In genomic region chr12:80377604-80378003, GRCm38 (mm10) we compare ENCODE assay signal across 8 mouse cellular contexts. TPM values are rescaled to one million over a fixed set of nuclear protein-coding genes. Genes with fewer than 3 reads are reported as not detected.
DNase-seq lines count a peak whose midpoint lies in the region; ATAC-seq lines count a peak whose summit lies in the region.

No protein-coding gene starts in this region.

- 50% methylated on average over 1 of the region's 1 CpGs for WGBS in limb, embryonic 11.5 days
- 44% methylated on average over 1 of the region's 1 CpGs for WGBS in limb, embryonic 10.5 days
- WGBS in neural tube, embryonic 11.5 days, result 76% methylated on average over 1 of the region's 1 CpGs

- no peaks in the 10 kb centered on the region; the same call in 1 of the 2 replicates for H3K36me3 ChIP-seq in limb, embryonic 11.5 days (ENCODE audit: control insufficient read depth, insufficient read depth, low read length)
- peaks cover 81% of the 10 kb centered on the region for H3K36me3 ChIP-seq in limb, embryonic 10.5 days
- peaks cover 5% of the 10 kb centered on the region; the same call in 1 of the 2 replicates for H3K36me3 ChIP-seq in neural tube, embryonic 11.5 days (ENCODE audit: control insufficient read depth, insufficient read depth, low read length)

- DNase-seq in CD4-positive, CD25-positive, alpha-beta regulatory T cell, adult 2 months (ENCODE audit: low read depth, low spot score), result peak; percentile 61
- DNase-seq in limb, embryonic 11.5 days (ENCODE audit: low spot score), result peak; percentile 47
- no peak for DNase-seq in limb, embryonic 10.5 days (ENCODE audit: low spot score)
- peak; percentile 71 for DNase-seq in embryo, embryonic 11 days
- DNase-seq in neural tube, embryonic 11.5 days (ENCODE audit: low spot score), result peak; percentile 40
- DNase-seq in adrenal gland, postnatal 4 days (ENCODE audit: low spot score in 2 of 2), result no peak
- no peak for DNase-seq in natural killer cell, adult 2 months (ENCODE audit: low spot score in 2 of 2)

- no peak for ATAC-seq in CD4-positive, CD25-positive, alpha-beta regulatory T cell, adult 4 months
- no peak for ATAC-seq in limb, embryonic 11.5 days (ENCODE audit: insufficient number of reproducible peaks, low FRiP score, low TSS enrichment, low read depth)
- no peak for ATAC-seq in neural tube, embryonic 11.5 days (ENCODE audit: insufficient read depth, low FRiP score, low TSS enrichment)

- H3K9ac ChIP-seq in limb, embryonic 11.5 days (ENCODE audit: low read length), result no peak overlapping the region
- no peak overlapping the region for H3K9ac ChIP-seq in neural tube, embryonic 11.5 days (ENCODE audit: low read length)

- H3K27me3 ChIP-seq in limb, embryonic 11.5 days (ENCODE audit: control insufficient read depth, insufficient read depth, low read length), result no peaks in the 10 kb centered on the region
- H3K27me3 ChIP-seq in limb, embryonic 10.5 days (ENCODE audit: low read depth, poor library complexity, severe bottlenecking), result no peaks in the 10 kb centered on the region
- no peaks in the 10 kb centered on the region for H3K27me3 ChIP-seq in neural tube, embryonic 11.5 days (ENCODE audit: control insufficient read depth, insufficient read depth, low read length)

- no peaks in the 10 kb centered on the region for H3K9me3 ChIP-seq in limb, embryonic 11.5 days (ENCODE audit: control insufficient read depth, low read length)
- H3K9me3 ChIP-seq in limb, embryonic 10.5 days (replicated peaks), result no peaks in the 10 kb centered on the region
- H3K9me3 ChIP-seq in neural tube, embryonic 11.5 days (ENCODE audit: control insufficient read depth, low read length), result no peaks in the 10 kb centered on the region

- H3K4me2 ChIP-seq in limb, embryonic 11.5 days (ENCODE audit: low read depth, severe bottlenecking), result no peak overlapping the region
- no peak overlapping the region for H3K4me2 ChIP-seq in neural tube, embryonic 11.5 days (ENCODE audit: low read depth)

- no peak overlapping the region for H3K27ac ChIP-seq in limb, embryonic 11.5 days (replicated peaks; ENCODE audit: low read depth, low read length)
- no peak overlapping the region for H3K27ac ChIP-seq in limb, embryonic 10.5 days
- no peak overlapping the region for H3K27ac ChIP-seq in neural tube, embryonic 11.5 days (ENCODE audit: low read depth, low read length)

- no peak overlapping the region for H3K4me3 ChIP-seq in limb, embryonic 11.5 days (ENCODE audit: low read depth, low read length)
- no peak overlapping the region for H3K4me3 ChIP-seq in limb, embryonic 10.5 days
- no peak overlapping the region for H3K4me3 ChIP-seq in neural tube, embryonic 11.5 days (ENCODE audit: low read depth, low read length)

- no peaks in the 10 kb centered on the region for H3K4me1 ChIP-seq in limb, embryonic 11.5 days (ENCODE audit: control insufficient read depth, insufficient read depth, low read length)
- H3K4me1 ChIP-seq in limb, embryonic 10.5 days, result peaks cover 6% of the 10 kb centered on the region; the same call in 1 of the 2 replicates
- no peaks in the 10 kb centered on the region for H3K4me1 ChIP-seq in neural tube, embryonic 11.5 days (ENCODE audit: control insufficient read depth, insufficient read depth, low read length)

RNA-seq across cellular contexts. Expression of gene Dcaf5, which starts 58.8 kb away (rescaled TPM):
- 10 to 100 TPM; 14.9 to 18.2 TPM for polyA plus RNA-seq in CD4-positive, CD25-positive, alpha-beta regulatory T cell, adult 4 months (2017; shearing (Covaris generic))
- 10.3 and 11.3 TPM in 2 replicates for polyA plus RNA-seq in limb, embryonic 11.5 days (2014; fragmentation: Nextera tagmentation; extraction: Ambion mirVana)
- 9.3 and 12.8 TPM in 2 replicates for polyA plus RNA-seq in limb, embryonic 10.5 days (2016; fragmentation: Nextera tagmentation; extraction: Ambion mirVana)
- 13.6 and 14.2 TPM in 2 replicates for polyA plus RNA-seq in neural tube, embryonic 11.5 days (2014; fragmentation: Nextera tagmentation; extraction: Ambion mirVana)
- total RNA-seq in adrenal gland, postnatal 4 days (2021), result 10 to 100 TPM; 47.7 to 48.6 TPM

Comparison
In these comparisons a context has a peak if more than half of its experiments do, and no peak if none do; other contexts are left out.
1. DNase-seq: peak in CD4-positive, CD25-positive, alpha-beta regulatory T cell, adult 2 months (single experiment), limb, embryonic 11.5 days (single experiment), embryo, embryonic 11 days (single experiment) and neural tube, embryonic 11.5 days (single experiment); none in limb, embryonic 10.5 days (single experiment), adrenal gland, postnatal 4 days (0 of 2) and natural killer cell, adult 2 months (0 of 2).